Mouse (Mus musculus): ENCODE results near the gene Nsmce1. TPM values are rescaled to one million over a fixed set of nuclear protein-coding genes. Genes with fewer than 3 reads are reported as not detected.

Gene Nsmce1
- polyA plus RNA-seq, 2 experiments = 42.3 to 90.1 TPM

- H3K27ac ChIP-seq = no peak overlapping the region
- H3K4me2 ChIP-seq (ENCODE audit: low read depth) = no peak overlapping the region
- no peaks in the 10 kb centered on the region for H3K27me3 ChIP-seq (ENCODE audit: control insufficient read depth, insufficient read depth, low read length)
- peaks cover 6% of the 10 kb centered on the region for H3K36me3 ChIP-seq (replicated peaks; ENCODE audit: control insufficient read depth, insufficient read depth, low read depth)
- peaks cover 38 to 53% of the 10 kb centered on the region in 2 experiments for H3K4me1 ChIP-seq (replicated peaks; ENCODE audit: control insufficient read depth in 2 of 2, insufficient read depth in 2 of 2, low read length in 1 of 2)
- TF ChIP-seq CTCF (IDR thresholded peaks at IDR 0.05; ENCODE audit: low read depth) (no peak), EP300 (IDR thresholded peaks at IDR 0.05; ENCODE audit: low read depth) (no peak)
- DNase-seq (ENCODE audit: low read depth in 3 of 3, low spot score in 3 of 3) (no peak), ATAC-seq (ENCODE audit: insufficient read depth) (no peak)
- WGBS (ENCODE audit: insufficient replicate concordance) = 90% methylated on average over 16 of the region's 16 CpGs
- no peaks in the 10 kb centered on the region for H3K9me3 ChIP-seq (ENCODE audit: control insufficient read depth, low read length)
- H3K9ac ChIP-seq (replicated peaks) = no peak overlapping the region
- H3K4me3 ChIP-seq (ENCODE audit: insufficient read depth in 1 of 2, low read depth in 2 of 2, low read length in 2 of 2) = no peak overlapping the region
Observed at GRCm38 (mm10) chr7:125486121-125486630, 5.2 kb downstream of the Nsmce1 start.

DNA sequence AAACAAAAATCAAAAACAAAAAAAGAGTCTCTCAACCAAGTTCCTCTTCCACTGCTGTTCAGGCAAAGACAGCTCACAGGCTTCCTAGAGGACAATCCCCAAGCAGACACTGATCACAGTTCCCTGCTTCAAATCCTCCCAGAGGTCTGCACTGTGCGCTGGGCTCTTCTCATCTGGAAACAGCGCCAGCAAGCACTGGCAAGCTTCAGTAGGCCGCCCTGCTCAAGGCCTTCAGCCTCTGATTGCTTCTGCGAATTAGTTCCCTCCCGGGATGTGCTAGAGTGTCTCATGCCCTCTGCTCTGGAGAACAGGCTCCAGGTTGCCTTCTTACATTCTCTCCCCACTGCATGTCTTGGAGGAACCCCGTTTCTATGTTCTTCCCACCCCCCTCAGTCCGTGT is 6.6 kb downstream of the Nsmce1 start:
- TF ChIP-seq CTCF (IDR thresholded peaks at IDR 0.05; ENCODE audit: low read depth) (no peak), EP300 (IDR thresholded peaks at IDR 0.05; ENCODE audit: low read depth) (no peak)
- Histone ChIP-seq H3K4me3 (ENCODE audit: insufficient read depth in 1 of 2, low read depth in 2 of 2, low read length in 2 of 2) (no peak overlapping the region), H3K27ac (no peak overlapping the region), H3K9me3 (ENCODE audit: control insufficient read depth, low read length) (no peaks in the 10 kb centered on the region), H3K27me3 (ENCODE audit: control insufficient read depth, insufficient read depth, low read length) (no peaks in the 10 kb centered on the region), H3K4me2 (ENCODE audit: low read depth) (no peak overlapping the region), H3K9ac (replicated peaks) (no peak overlapping the region), H3K36me3 (replicated peaks; ENCODE audit: control insufficient read depth, insufficient read depth, low read depth) (peaks cover 6% of the 10 kb centered on the region), H3K4me1 (replicated peaks; ENCODE audit: control insufficient read depth in 2 of 2, insufficient read depth in 2 of 2, low read length in 1 of 2) (peaks cover 37 to 55% of the 10 kb centered on the region in 2 experiments)
- DNase-seq (ENCODE audit: low read depth in 3 of 3, low spot score in 3 of 3) (no peak), ATAC-seq (ENCODE audit: insufficient read depth) (no peak)
- 87% methylated on average over 7 of the region's 7 CpGs for WGBS (ENCODE audit: insufficient replicate concordance)

- peaks cover 6% of the 10 kb centered on the region for H3K36me3 ChIP-seq (replicated peaks; ENCODE audit: control insufficient read depth, insufficient read depth, low read depth)
Observed at GRCm38 (mm10) chr7:125482886-125483285, 8.5 kb downstream of the Nsmce1 start.

GRCm38 (mm10) chr7:125482339-125482738 is 9.1 kb downstream of the Nsmce1 start:
- TF ChIP-seq EP300 (IDR thresholded peaks at IDR 0.05; ENCODE audit: low read depth) (no peak), CTCF (IDR thresholded peaks at IDR 0.05; ENCODE audit: low read depth) (no peak)
- H3K9ac ChIP-seq (replicated peaks) = no peak overlapping the region
- no peak overlapping the region for H3K4me3 ChIP-seq (ENCODE audit: insufficient read depth in 1 of 2, low read depth in 2 of 2, low read length in 2 of 2)
- no peak overlapping the region for H3K27ac ChIP-seq
- no peaks in the 10 kb centered on the region for H3K9me3 ChIP-seq (ENCODE audit: control insufficient read depth, low read length)
- ATAC-seq (ENCODE audit: insufficient read depth) (no peak), DNase-seq (ENCODE audit: low read depth in 3 of 3, low spot score in 3 of 3) (no peak)
- WGBS (ENCODE audit: insufficient replicate concordance) = 53% methylated on average over 3 of the region's 3 CpGs
- H3K4me1 ChIP-seq (replicated peaks; ENCODE audit: control insufficient read depth in 2 of 2, insufficient read depth in 2 of 2, low read length in 1 of 2) = peaks cover 19 to 43% of the 10 kb centered on the region in 2 experiments
- H3K27me3 ChIP-seq (ENCODE audit: control insufficient read depth, insufficient read depth, low read length) = no peaks in the 10 kb centered on the region
- no peak overlapping the region for H3K4me2 ChIP-seq (ENCODE audit: low read depth)
- peaks cover 6% of the 10 kb centered on the region for H3K36me3 ChIP-seq (replicated peaks; ENCODE audit: control insufficient read depth, insufficient read depth, low read depth)

More at GRCm38 (mm10) chr7:125482886-125483285, 8.5 kb downstream of the Nsmce1 start:
- Histone ChIP-seq H3K4me2 (ENCODE audit: low read depth) (no peak overlapping the region), H3K27ac (no peak overlapping the region), H3K4me3 (ENCODE audit: insufficient read depth in 1 of 2, low read depth in 2 of 2, low read length in 2 of 2) (no peak overlapping the region), H3K9ac (replicated peaks) (no peak overlapping the region), H3K9me3 (ENCODE audit: control insufficient read depth, low read length) (no peaks in the 10 kb centered on the region), H3K27me3 (ENCODE audit: control insufficient read depth, insufficient read depth, low read length) (no peaks in the 10 kb centered on the region), H3K4me1 (replicated peaks; ENCODE audit: control insufficient read depth in 2 of 2, insufficient read depth in 2 of 2, low read length in 1 of 2) (peaks cover 24 to 43% of the 10 kb centered on the region in 2 experiments)
- DNase-seq (ENCODE audit: low read depth in 3 of 3, low spot score in 3 of 3) (no peak), ATAC-seq (ENCODE audit: insufficient read depth) (no peak)
- TF ChIP-seq CTCF (IDR thresholded peaks at IDR 0.05; ENCODE audit: low read depth) (no peak), EP300 (IDR thresholded peaks at IDR 0.05; ENCODE audit: low read depth) (no peak)
- WGBS (ENCODE audit: insufficient replicate concordance) = 68% methylated on average over 2 of the region's 2 CpGs

DNA sequence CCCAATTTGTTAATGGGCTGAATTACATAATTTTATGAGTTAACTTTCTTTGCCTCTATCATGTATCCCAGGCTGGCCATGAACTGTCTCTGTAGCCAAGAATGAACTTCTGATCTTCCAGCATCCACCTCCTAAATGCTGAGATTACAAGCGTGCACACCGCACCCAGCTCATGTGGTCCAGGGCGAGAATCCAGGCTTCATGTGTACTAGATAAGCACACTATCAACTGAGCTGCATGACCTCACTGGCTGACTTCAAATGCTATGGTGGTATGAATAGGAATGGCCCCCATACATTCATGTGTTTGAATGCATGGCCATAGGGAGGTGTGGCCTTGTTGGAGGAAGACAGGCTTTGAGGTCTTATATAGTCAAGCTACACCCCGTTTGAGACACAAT is 10.9 kb downstream of the Nsmce1 start:
- H3K4me3 ChIP-seq (ENCODE audit: insufficient read depth in 1 of 2, low read depth in 2 of 2, low read length in 2 of 2) = no peak overlapping the region
- ATAC-seq (ENCODE audit: insufficient read depth) (peak; percentile 46), DNase-seq (ENCODE audit: low read depth in 3 of 3, low spot score in 3 of 3) (no peak)
- no peaks in the 10 kb centered on the region for H3K27me3 ChIP-seq (ENCODE audit: control insufficient read depth, insufficient read depth, low read length)
- 49% methylated on average over 4 of the region's 4 CpGs for WGBS (ENCODE audit: insufficient replicate concordance)
- TF ChIP-seq EP300 (IDR thresholded peaks at IDR 0.05; ENCODE audit: low read depth) (no peak), CTCF (IDR thresholded peaks at IDR 0.05; ENCODE audit: low read depth) (no peak)
- peaks cover 19 to 45% of the 10 kb centered on the region in 2 experiments for H3K4me1 ChIP-seq (replicated peaks; ENCODE audit: control insufficient read depth in 2 of 2, insufficient read depth in 2 of 2, low read length in 1 of 2)
- no peak overlapping the region for H3K27ac ChIP-seq
- no peak overlapping the region for H3K4me2 ChIP-seq (ENCODE audit: low read depth)
- peaks cover 3% of the 10 kb centered on the region for H3K36me3 ChIP-seq (replicated peaks; ENCODE audit: control insufficient read depth, insufficient read depth, low read depth)
- H3K9ac ChIP-seq (replicated peaks) = no peak overlapping the region
- H3K9me3 ChIP-seq (ENCODE audit: control insufficient read depth, low read length) = no peaks in the 10 kb centered on the region

Measured in liver, embryonic 14.5 days (tissue).